Mouse (Mus musculus): ENCODE results near the gene Map7d2.

- TF ChIP-seq EP300 (optimal IDR thresholded peaks at IDR 0.05) (no peak), CTCF (IDR thresholded peaks at IDR 0.05; ENCODE audit: low read depth) (no peak)
These were observed 132.7 kb downstream of the Map7d2 start for GRCm38 (mm10) chrX:159547093-159547492.

Measured in stomach, postnatal 0 days (tissue).